Mouse (Mus musculus) thymus, postnatal 10 days (tissue): ENCODE measurements around the gene Taar2.
A peak's percentile ranks its signal among the peaks of the same experiment; 100 is the strongest.

Experiments used
- DNase-seq, 2 experiments: peaks; one replicate each; pipeline ENCODE4 v3.0.0; 2021; ENCODE audit warnings: low spot score in 2 of 2

Gene Taar2

DNA sequence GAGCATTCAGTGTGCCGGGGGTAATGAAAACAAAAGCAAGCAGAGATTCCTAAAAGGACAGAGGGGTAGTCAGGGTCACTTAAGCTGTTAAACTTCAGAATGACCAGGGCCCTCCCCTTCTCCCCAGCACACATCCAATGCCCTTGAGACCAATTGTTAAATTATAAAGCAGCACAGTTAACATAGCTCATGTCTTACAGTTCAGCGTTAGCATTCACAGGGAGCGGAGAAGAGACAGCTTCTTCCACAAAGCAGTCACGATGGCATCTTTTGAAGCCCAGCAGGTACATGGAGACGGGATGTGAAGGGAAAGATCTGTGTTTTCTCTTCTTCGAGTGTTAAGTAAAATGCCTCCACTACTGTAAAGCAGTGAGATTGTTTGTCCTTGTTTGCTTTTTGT is at the start of gene Taar2:
TSS of gene Taar2 (plus strand) at position 261 of the 400 bp plus-strand sequence.
- DNase-seq, result no peak

DNA sequence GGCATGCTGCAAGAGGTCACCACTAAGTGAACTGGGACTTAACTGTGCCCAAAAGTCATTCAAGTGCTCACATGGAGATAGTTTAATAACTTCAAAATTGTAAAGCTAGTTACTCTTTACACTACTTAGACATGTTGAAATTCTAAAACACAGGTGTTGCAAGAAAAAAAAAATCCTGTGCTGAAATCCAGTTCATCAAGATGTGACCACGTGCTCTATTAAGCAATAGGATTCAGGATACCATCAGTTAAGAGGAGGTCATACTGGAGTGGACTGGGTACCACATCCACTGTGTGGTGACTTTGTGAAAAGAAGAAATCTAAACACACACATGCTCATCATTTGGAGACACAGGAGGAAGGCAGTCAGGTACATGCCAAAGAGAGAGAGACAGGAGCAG is 45.4 kb upstream of the Taar2 start:
- no peak for DNase-seq

DNA sequence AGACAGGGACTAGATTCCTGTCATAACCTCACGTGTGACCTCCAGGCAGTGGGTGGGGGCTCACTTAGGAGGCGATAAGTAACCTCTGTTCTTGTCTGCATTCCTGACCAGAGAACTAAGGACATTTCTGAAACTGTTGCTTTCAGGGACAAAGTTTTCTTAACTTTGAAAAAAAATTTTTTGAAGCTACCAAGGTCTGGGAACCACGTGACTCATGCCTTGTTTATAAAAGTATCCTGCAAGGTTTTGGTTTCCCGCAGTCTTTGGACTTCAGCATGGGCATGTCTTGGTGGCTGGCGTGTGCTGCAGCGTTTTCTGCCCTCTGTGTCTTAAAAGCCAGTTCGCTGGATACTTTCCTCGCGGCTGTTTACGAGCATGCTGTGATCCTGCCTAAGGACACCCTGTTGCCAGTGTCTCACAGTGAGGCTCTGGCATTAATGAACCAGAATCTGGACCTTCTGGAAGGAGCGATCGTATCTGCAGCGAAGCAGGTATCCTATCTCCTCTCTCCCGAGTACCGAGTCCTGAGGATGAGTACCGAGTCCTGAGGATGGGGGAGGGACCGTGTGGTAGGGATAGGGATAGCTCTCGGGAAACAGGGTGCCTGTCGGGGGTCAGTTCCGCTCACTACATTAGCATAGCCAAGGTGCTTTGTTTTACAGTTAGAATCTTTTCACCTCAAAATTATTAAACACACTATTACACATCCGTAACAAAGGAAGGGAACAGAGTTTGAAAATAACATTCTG is 43.6 kb upstream of the Taar2 start, which contains the start of gene Vnn1:
TSS of gene Vnn1 (plus strand) at position 88 of the 749 bp plus-strand sequence.
- no peak for DNase-seq

DNA sequence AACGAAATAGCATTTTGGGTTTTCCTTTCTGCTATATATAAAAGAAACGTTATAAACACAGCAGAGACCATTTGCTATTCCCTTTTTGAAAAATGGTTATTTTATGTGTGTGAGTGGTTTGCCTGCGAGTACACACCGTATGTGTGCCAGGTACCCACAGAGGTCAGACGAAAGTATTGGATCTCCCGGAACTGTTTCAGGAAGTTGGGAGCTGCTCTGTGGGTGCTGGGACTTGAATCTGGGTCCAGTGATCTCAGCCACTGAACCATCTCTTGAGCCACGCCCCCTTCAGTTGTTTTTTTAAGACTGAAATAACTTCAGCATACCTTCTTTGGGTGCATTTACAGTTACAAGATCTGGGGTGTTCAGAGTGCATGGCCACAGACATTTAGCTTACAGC is 43.0 kb upstream of the Taar2 start:
- DNase-seq, result no peak

DNA sequence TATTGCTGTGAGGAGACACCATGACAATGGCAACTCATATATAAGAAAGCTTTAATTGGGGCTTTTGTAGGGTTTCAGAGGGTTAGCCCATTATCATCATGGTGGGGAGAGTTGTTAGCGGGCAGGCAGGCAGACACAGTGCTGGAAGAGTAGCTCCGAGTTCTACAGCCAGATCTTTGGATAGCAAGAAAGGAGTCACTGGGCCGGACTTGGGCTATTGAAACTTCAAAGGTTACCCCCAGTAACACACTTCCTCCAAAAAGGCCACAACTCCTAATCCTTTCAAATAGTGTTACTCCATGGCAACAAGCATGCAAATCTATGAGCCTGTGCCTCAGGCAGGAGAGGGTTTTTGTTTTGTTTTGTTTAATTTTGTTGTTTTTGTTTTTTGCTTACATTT is 37.3 kb upstream of the Taar2 start:
- DNase-seq, result no peak

DNA sequence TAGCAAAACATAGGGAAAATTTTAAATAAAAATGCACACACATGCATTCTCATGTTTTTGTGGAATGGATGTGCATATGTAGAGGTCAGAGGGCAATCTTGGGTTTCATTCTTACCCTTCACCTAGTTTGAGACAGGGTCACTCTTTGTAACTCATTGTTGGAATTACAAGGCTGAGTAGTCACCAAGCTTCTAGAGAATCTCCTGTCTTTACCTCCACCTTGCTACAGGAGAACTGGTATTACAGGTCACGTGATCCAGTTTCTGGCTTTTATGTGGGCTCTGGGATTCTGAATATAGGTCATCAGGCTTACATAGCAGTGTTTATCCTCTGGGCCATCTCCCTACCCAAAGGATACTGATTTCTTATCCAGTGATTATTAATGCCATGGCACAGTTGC is 32.7 kb upstream of the Taar2 start:
- no peak for DNase-seq

DNA sequence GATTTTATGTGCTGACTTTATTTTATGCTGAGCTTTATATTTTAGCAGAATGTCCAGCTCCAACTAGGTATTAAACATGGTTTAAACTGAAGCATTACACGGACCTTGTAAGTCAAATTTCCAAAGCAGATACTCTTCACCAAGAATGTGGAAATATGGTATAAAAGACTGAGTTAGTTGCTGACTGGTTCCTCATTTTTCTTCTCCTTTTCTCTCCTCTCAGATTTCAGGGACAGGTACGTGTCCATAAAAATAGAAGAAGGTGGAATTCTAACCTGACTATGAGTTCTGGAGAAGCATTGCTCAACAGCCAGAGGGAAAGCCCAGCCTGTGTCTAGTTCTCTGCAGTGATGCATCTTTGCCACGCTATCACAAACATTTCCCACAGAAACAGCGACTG is 18.3 kb upstream of the Taar2 start, which contains the start of gene Taar1:
TSS of gene Taar1 (plus strand) at position 301 of the 400 bp plus-strand sequence.
- DNase-seq, result no peak

DNA sequence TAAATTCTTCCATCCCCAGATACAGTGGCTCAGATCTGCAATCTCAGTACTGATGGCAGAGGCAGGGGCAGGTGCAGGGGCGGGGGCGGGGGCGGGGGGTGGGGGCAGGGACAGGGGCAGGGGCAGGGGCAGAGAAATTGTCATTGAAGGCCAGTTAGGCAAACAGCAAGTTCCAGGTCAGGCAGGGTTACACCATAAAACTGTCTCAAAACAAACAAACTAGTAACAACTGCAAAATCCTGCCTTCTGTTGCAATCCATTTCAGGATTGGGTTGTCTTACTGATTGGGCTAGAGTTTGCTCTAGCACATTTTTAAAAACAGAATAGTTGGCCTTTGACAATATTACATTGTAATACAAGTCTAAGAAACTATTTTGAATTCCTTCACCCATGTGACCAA is 15.9 kb upstream of the Taar2 start:
- DNase-seq, result no peak

DNA sequence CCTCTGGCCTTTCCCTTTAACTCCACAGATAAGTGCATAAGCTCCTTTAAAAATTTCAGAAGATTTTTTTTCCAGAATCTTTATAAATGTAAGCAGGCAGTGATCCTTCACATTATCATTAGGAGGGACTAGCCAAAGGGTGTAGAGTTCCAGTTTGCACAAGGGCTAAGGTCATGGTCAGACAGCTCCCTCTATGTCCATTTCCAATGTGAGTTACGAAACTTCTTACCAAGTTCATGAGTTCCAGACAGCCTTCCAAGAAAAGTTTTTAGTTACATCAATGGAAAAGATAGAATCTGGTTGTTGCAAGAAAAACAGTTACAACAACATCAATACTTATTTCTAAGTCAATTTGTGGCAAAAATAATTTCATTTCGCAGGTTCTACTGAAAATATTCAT is 14.4 kb upstream of the Taar2 start:
- no peak for DNase-seq

DNA sequence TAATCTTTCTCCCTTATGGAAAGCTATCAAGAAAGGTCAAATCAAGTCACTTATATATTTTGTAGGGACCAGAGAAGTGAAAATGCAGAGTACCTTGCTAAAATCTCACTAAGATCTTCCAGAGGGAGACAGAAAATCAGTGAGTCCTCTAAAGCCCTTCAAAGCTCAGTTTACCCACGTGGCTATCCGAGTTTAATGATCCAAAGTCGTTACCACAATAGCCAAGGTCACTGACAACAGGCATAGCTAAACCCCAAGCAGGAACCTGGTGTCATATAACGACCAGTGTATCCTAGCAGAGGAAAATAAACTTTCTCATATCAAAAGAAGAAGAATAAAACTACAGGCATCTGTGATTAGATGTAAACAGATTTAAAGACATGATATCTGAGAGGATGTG is 759 bp upstream of the Taar2 start:
- DNase-seq, result no peak

DNA sequence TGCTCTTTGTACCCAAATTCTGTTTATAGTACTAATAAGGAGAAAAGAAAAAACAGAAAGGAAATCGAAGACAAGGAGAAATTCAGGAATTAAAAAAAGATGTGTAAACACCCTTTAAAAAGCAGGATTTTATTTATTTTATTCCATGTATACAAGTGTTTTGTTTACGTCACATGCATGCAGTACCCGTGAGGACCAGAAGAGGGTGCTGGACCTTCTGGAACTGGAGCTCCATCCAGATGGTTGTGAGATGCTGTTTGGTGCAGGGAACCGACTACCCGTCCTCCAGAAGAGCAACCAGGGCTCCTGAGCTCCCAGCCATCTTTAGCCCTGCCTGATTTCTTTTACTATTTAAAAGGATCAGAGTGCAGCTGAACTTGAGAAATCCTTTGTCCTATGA is 4.1 kb downstream of the Taar2 start:
- DNase-seq, result peak in 1 of 2 experiments; percentile 26

DNA sequence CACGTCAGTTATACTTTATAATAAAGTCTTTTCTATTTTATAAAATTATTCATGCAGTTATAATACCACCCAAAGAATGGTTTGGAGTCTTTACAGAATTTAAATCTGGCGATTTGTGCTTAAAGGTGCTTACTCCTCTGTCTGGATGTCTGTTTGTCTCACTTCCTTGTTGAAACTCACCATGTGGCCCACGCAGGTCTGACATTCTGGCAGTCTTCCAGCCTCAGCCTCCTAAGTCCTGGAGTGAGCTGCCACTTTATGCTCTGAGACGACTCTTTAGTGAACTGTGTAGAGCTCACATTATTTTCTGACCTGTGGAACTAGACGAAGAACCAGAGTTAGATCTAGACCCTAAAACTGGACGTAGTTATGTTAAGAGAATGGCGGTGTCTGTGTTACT is 9.7 kb downstream of the Taar2 start:
- no peak for DNase-seq

DNA sequence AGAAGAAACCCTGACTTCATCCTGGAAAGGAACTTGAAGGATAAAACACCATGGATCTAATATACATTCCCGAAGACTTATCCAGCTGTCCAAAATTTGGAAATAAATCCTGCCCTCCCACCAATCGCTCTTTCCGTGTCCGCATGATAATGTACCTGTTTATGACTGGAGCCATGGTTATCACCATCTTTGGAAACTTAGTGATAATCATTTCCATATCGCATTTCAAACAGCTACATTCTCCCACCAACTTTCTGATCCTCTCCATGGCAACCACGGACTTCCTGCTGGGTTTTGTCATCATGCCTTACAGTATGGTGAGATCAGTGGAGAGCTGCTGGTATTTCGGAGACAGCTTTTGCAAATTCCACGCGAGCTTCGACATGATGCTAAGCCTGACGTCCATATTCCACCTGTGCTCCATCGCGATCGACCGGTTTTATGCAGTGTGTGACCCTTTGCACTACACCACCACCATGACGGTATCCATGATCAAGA is 11.2 kb downstream of the Taar2 start, which contains the start of gene Taar3:
TSS of gene Taar3 (plus strand) at position 51 of the 498 bp plus-strand sequence.
- no peak for DNase-seq

DNA sequence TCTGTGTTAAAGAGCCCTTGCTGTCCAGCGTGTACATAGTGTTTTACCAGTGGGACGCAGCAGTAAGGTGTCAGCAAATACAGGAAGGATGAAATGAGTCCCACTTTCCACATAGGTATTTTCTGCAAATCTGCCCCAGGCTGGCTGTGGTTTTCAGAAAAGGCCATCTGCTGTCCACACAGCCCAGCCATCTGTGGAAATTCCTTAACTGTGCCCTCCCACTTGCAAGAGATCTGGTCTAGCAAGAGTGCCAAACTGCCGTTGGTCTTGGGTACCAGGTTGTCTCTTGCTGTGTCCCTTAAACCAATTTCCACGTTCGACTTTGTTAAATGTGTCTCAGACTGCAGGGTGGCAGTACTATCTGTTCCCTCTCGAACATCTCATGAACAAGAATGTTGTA is 13.3 kb downstream of the Taar2 start:
- DNase-seq, result no peak

DNA sequence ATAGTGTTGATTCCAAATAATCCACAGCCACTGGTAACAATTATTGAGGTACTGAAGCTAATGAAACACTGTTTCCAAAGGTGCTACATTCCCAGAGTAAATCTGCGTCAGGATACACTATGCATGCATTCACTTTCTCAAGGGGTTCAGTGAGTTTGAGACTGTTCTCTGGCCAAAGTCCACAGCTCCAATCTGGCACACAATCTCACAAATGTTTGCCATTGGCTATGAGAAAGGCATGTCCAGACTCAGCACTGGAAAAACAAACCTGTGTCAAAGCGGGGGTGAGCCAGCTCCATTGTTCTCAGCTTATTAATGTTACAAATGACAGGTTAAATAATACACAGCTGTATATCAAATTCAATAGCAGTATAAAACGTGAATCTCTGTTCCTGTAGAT is 20.7 kb downstream of the Taar2 start:
- no peak for DNase-seq

DNA sequence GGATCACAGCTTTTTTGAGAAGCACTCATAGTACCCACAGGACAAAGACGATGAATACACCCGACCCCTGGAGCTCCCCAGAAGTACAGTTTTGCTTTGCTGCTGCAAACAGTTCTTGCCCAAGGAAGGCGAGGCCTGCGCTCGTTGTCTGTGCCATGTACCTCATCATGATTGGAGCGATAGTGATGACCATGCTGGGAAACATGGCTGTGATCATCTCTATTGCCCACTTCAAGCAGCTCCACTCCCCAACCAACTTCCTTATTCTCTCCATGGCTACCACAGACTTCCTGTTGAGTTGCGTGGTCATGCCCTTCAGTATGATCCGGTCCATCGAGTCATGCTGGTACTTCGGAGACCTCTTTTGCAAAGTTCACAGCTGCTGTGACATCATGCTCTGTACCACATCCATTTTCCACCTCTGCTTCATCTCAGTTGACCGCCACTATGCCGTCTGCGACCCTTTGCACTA is 22.1 kb downstream of the Taar2 start, which contains the start of gene Taar4:
TSS of gene Taar4 (plus strand) at position 51 of the 472 bp plus-strand sequence.
- no peak for DNase-seq

DNA sequence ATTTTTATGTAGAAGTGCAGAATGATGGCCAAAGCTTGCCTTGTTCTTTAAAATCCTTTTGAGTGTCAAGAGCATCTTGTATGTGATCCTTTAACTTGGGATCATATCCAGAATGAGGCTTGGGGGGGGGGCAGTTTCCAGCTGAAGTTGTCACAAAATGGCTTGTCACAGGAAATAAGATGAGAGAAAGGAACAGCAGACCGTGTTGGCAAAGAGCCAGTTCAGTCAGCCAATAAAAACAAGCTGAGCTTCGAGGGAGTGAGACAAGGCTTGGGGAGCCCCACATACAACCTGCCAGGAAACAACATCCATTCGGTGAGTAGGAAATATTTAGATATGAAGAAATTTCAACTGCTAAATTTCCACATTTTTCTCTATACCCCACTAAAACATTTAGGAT is 25.1 kb downstream of the Taar2 start:
- DNase-seq, result no peak

DNA sequence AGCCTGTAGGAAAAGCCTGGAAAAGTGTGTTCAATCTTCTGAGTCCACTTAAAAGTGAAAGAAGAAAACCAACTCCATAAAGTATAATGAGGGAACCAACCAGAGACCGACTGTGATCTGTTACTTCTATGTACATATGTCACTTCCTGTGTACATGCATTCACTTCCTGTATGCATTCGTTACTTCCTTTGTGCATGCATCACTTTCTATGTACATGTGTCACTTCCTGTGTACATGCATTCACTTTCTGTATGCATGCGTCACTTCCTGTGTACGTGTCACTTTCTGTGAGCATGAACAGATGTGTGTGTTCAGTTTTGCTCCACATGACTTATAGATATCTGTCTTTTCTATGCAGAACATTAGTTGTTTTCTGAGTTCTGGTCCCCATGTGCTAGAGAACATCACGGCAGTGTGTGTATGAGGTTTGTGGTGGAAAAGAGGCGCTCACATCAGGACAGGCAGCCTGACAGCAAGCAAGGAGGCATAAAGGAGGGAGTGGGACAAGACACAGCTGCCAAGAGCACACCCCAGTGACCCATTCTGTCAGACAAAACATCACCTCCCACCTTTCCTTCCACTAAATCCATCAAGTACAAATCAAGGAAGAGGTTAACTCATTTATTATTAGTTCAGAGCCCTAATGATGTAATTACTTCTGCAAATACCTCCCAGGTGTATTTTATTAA is 26.7 kb downstream of the Taar2 start:
- DNase-seq, result no peak

DNA sequence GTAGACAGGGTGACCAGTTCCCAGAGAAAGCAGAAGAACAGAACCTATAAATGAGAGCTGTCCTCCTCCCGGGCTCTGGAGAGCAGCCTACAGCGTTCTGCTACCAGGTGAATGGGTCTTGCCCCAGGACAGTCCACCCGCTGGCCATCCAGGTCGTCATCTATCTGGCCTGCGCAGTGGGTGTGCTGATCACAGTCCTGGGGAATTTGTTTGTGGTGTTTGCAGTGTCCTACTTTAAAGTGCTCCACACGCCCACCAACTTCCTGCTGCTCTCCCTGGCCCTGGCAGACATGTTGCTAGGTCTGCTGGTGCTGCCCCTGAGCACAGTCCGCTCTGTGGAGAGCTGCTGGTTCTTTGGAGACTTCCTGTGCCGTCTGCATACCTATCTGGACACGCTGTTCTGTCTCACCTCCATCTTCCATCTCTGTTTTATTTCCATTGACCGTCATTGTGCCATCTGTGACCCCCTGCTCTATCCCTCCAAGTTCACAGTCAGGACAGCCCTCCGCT is 32.3 kb downstream of the Taar2 start, which contains the start of gene Taar5:
TSS of gene Taar5 (plus strand) at position 51 of the 510 bp plus-strand sequence.
- DNase-seq, result no peak

DNA sequence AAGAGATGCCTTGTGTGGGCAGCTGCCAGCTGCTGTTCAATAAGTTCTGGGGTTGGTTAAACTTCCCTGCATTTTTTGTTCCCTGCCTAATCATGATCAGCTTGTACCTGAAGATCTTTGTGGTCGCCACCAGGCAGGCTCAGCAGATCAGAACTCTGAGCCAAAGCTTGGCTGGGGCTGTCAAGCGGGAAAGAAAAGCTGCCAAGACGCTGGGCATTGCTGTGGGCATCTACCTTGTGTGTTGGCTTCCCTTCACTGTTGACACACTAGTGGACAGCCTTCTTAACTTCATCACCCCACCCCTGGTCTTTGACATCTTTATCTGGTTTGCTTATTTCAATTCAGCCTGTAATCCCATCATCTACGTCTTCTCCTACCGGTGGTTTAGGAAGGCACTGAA is 32.9 kb downstream of the Taar2 start:
- DNase-seq, result no peak

DNA sequence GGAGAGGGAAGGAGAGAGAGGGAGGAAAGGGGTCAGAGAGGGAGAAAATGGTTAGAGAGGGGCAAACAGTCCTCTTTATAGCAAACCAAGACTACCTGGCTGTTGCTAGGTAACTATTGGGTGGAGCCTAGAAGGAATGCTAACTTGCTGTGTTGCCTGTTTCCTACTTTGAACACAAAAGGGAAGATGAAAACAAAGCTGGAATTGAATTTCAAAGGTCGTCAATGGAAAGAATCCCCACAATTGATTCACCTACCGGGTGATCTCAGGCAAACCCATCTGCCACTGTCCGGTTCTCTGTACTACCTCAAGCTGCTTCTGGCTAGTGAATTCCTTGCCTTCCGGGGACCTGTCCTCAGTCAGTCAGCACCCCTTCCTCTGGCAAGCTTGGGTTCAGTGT is 39.6 kb downstream of the Taar2 start:
- no peak for DNase-seq

DNA sequence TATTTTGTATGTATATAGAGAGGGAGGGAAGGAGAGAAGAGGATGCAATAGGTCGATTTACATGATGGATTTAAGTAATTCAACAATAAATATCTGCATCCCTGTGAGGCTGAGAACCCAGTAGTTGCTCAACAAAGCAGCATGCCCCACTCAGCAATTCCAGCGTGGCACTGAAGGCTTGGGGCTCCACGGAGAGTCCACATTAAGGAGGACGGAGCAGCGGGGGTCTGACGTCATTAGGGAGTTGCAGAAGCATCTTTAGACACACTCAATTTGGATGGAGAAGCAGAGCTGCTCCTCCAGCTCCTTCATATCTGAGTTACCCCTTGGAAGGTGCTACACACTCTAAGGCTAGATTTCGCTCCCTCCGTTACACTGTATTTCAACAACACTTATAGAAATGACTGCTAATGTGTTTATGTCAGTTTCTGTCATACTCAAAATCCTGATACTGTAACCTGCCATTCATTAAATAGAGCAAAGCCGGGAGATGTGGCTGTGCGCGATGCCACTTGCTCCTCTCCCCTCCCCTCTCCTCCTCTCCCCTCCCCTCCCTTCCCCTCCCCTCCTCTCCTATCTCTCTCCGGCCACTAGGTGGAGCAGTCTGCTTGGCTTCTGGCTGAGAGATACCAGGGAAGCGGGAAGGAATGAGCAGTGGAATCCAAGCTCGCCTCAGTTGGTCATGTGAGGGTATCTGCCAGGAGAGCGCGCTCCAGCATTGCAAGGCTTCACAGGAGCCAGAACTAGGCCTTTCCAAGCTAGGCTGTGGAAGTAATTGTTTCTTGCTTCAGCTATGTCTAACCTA is 40.7 kb downstream of the Taar2 start:
- DNase-seq, result peak; percentile 28 to 61
